Mouse (Mus musculus): Measurements from ENCODE around the gene Cyp2a5.

- TF ChIP-seq CTCF (IDR thresholded peaks at IDR 0.05; ENCODE audit: insufficient read depth, low read depth, low read length) (no peak), POLR2A (IDR thresholded peaks at IDR 0.05; ENCODE audit: insufficient read depth, low read depth, low read length) (no peak)
Measured at GRCm38 (mm10) chr7:26800104-26800503, 35.0 kb upstream of the Cyp2a5 start.
